Mouse (Mus musculus): ENCODE data around the gene Kifc3. TPM values are rescaled to one million over a fixed set of nuclear protein-coding genes. Genes with fewer than 3 reads are reported as not detected.
A peak's percentile ranks its signal among the peaks of the same experiment; 100 is the strongest.

Gene Kifc3
- polyA plus RNA-seq (2011; ENCODE audit: insufficient read depth, insufficient read length, low replicate concordance, missing spikeins): 1.5 and 2.7 TPM in 2 replicates

- TF ChIP-seq POLR2A (IDR thresholded peaks at IDR 0.05; ENCODE audit: borderline replicate concordance, control insufficient read depth, low read depth, low read length) (no peak), CTCF (IDR thresholded peaks at IDR 0.05; ENCODE audit: control insufficient read depth, insufficient read depth, low read length) (no peak)
- H3K4me3 ChIP-seq (replicated peaks; ENCODE audit: control insufficient read depth, low read depth, low read length): no peak within 1 kb of the TSS
- no peaks in the 10 kb centered on the region for H3K4me1 ChIP-seq (ENCODE audit: control insufficient read depth, insufficient read depth, low read length)
- H3K27ac ChIP-seq (ENCODE audit: control insufficient read depth, insufficient read depth, low read depth, low read length, poor library complexity): no peak within 1 kb of the TSS
- 84% methylated on average over 14 of the region's 14 CpGs for WGBS
Observed at GRCm38 (mm10) chr8:95202649-95203275, at the start of gene Kifc3. Kifc3 (minus strand) TSS chr8:95202812.

DNA sequence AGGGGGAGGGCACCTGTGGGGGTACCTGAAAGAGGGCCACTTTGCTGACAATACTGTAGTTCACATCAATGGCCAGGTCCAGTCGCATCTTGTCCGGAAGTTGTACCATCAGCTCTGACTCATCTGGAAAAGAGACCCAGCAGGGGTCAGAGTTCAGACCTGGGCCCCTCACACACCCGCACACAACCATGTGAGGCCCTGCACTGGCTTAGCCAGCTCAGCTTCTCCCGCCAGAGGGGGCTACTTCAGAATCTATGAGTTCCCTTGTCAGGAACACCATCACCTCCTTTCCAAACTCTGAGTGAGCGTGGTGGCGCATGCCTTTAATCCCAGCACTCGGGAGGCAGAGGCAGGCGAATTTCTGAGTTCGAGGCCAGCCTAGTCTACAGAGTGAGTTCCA lies 49.4 kb upstream of the Kifc3 start:
- TF ChIP-seq CTCF (IDR thresholded peaks at IDR 0.05; ENCODE audit: control insufficient read depth, insufficient read depth, low read length): no peak
- TF ChIP-seq POLR2A (IDR thresholded peaks at IDR 0.05; ENCODE audit: borderline replicate concordance, control insufficient read depth, low read depth, low read length): no peak
- Histone ChIP-seq H3K4me3 (replicated peaks; ENCODE audit: control insufficient read depth, low read depth, low read length) (no peak overlapping the region), H3K27ac (ENCODE audit: control insufficient read depth, insufficient read depth, low read depth, low read length, poor library complexity) (no peak overlapping the region; the same call in 1 of the 2 replicates), H3K4me1 (ENCODE audit: control insufficient read depth, insufficient read depth, low read length) (no peaks in the 10 kb centered on the region)
- WGBS: 77% methylated on average over 9 of the region's 9 CpGs

DNA sequence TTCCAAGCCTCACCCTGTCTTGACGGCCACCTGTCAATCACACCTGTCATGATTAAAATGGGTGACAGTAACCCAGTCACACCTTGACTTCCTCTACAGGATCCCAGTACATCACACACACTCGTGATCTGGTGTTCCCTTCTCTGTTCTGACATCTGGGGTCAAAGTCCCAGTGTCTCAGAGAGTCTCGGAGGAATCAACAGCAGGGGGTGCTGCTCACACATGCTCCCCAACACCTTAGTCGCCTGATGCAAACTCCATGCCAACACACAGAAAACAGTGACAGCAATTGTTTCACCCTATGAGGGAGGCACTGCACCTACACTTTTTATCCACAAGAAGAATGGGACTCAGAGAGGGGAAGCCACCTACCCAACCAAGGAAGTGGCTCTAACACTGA lies 47.2 kb upstream of the Kifc3 start:
- H3K4me3 ChIP-seq (replicated peaks; ENCODE audit: control insufficient read depth, low read depth, low read length): no peak overlapping the region
- TF ChIP-seq CTCF (IDR thresholded peaks at IDR 0.05; ENCODE audit: control insufficient read depth, insufficient read depth, low read length): peak; percentile 47
- no peak for TF ChIP-seq POLR2A (IDR thresholded peaks at IDR 0.05; ENCODE audit: borderline replicate concordance, control insufficient read depth, low read depth, low read length)
- no peak overlapping the region for H3K27ac ChIP-seq (ENCODE audit: control insufficient read depth, insufficient read depth, low read depth, low read length, poor library complexity)
- WGBS: 31% methylated on average over 4 of the region's 4 CpGs
- peaks cover 2% of the 10 kb centered on the region for H3K4me1 ChIP-seq (ENCODE audit: control insufficient read depth, insufficient read depth, low read length)

GRCm38 (mm10) chr8:95247277-95247676 lies 44.7 kb upstream of the Kifc3 start:
- Histone ChIP-seq H3K4me1 (ENCODE audit: control insufficient read depth, insufficient read depth, low read length) (peaks cover 2% of the 10 kb centered on the region), H3K27ac (ENCODE audit: control insufficient read depth, insufficient read depth, low read depth, low read length, poor library complexity) (no peak overlapping the region), H3K4me3 (replicated peaks; ENCODE audit: control insufficient read depth, low read depth, low read length) (no peak overlapping the region)
- WGBS: 50% methylated on average over 5 of the region's 5 CpGs
- no peak for TF ChIP-seq POLR2A (IDR thresholded peaks at IDR 0.05; ENCODE audit: borderline replicate concordance, control insufficient read depth, low read depth, low read length)
- TF ChIP-seq CTCF (IDR thresholded peaks at IDR 0.05; ENCODE audit: control insufficient read depth, insufficient read depth, low read length): no peak

DNA sequence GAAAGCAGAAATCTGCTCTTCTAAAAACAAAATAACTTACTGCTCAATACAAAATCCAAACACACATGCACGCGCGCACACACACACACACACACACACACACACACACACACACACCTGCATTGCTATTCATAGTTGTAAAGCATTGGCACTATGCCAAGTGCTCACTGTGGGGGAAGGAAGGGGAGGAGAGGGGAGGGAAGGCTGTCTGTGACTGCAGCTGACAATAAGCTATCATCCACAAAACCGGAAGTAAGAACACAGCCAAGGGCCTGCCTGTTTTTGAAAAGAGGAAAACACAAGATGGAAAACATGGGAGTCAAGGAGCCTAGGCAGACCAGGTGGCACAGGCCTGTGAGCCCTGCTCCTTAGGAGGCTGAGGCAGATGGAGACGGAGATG lies 42.6 kb upstream of the Kifc3 start:
- no peak overlapping the region for H3K27ac ChIP-seq (ENCODE audit: control insufficient read depth, insufficient read depth, low read depth, low read length, poor library complexity)
- H3K4me3 ChIP-seq (replicated peaks; ENCODE audit: control insufficient read depth, low read depth, low read length): no peak overlapping the region
- H3K4me1 ChIP-seq (ENCODE audit: control insufficient read depth, insufficient read depth, low read length): peaks cover 2% of the 10 kb centered on the region
- TF ChIP-seq POLR2A (IDR thresholded peaks at IDR 0.05; ENCODE audit: borderline replicate concordance, control insufficient read depth, low read depth, low read length): no peak
- no peak for TF ChIP-seq CTCF (IDR thresholded peaks at IDR 0.05; ENCODE audit: control insufficient read depth, insufficient read depth, low read length)
- 27% methylated on average over 5 of the region's 5 CpGs for WGBS

GRCm38 (mm10) chr8:95243853-95244252 lies 41.2 kb upstream of the Kifc3 start:
- no peak overlapping the region for H3K4me3 ChIP-seq (replicated peaks; ENCODE audit: control insufficient read depth, low read depth, low read length)
- peaks cover 2% of the 10 kb centered on the region for H3K4me1 ChIP-seq (ENCODE audit: control insufficient read depth, insufficient read depth, low read length)
- 80% methylated on average over 4 of the region's 4 CpGs for WGBS
- TF ChIP-seq POLR2A (IDR thresholded peaks at IDR 0.05; ENCODE audit: borderline replicate concordance, control insufficient read depth, low read depth, low read length) (no peak), CTCF (IDR thresholded peaks at IDR 0.05; ENCODE audit: control insufficient read depth, insufficient read depth, low read length) (no peak)
- no peak overlapping the region for H3K27ac ChIP-seq (ENCODE audit: control insufficient read depth, insufficient read depth, low read depth, low read length, poor library complexity)

DNA sequence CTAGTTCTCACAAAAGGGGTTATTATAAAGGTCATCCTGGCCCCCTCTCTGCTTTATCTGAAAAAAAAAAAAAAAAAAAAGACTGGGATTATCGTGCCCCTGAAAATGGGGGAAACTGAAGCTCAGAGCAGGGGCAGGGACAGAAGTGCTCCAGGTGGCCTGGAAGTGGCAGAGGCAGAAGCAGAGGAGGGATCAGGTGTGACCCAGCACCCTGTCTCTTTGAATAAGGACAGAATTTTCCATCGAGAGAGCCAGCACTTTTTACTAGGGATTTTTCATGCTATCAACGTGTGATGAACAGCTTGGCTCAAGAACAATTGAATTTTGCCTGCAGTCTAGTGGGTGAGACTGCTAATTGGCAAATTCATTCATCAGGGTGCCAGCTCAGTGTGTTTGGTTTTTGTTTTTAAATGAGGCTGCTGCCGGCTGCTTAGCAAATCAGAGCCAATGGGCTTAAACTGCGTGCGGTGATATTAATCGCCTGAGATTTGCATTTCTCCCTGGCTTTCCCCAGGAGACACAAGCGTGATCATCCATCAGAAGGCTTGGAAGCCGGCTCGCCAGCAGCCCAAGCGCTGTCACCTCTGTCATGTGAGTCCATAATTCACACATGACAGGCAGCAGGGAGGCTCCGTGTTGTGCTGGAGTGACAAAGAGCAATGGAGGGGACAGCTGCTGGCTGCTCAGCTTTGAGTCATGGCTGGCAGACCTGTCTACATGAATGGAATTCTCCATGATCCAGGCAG lies 40.4 kb upstream of the Kifc3 start:
- no peak overlapping the region for H3K27ac ChIP-seq (ENCODE audit: control insufficient read depth, insufficient read depth, low read depth, low read length, poor library complexity)
- H3K4me1 ChIP-seq (ENCODE audit: control insufficient read depth, insufficient read depth, low read length): peaks cover 2% of the 10 kb centered on the region
- 83% methylated on average over 12 of the region's 12 CpGs for WGBS
- no peak overlapping the region for H3K4me3 ChIP-seq (replicated peaks; ENCODE audit: control insufficient read depth, low read depth, low read length)
- no peak for TF ChIP-seq CTCF (IDR thresholded peaks at IDR 0.05; ENCODE audit: control insufficient read depth, insufficient read depth, low read length)
- no peak for TF ChIP-seq POLR2A (IDR thresholded peaks at IDR 0.05; ENCODE audit: borderline replicate concordance, control insufficient read depth, low read depth, low read length)

DNA sequence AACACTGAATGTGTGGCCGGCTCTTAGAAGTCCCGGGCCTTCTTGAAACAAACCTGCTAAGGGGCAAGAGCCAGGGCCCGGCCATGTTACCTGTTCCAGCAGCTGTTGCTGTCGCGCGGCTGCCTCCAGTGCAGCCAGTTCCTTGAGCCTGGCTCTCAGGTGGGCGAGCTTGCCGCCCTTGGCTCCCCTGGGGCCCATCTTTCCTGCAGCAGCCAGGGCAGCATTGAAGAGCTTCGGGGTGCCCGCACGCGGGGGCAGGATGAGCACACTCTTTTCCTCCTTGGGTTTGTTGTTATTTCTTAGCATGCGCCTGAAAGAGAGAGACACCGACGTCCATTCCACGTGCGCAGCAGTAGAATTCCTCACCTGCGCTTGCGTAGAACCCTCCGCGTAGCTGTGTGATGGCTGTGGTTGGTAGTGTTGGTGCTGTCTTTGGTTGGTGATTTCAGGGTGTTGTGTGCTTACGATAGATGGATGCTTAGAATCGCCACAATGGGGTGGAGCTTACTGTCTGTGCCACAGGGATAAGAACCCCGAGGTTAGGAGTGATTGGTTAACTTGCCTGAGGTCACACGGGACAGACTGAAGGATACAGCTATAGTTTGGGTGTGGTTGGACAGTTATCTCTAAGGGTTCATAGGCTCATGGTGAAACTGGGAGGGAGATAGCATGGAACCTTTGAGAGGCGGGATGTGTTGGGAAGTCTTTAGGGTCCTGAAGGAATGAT lies 39.6 kb upstream of the Kifc3 start:
- TF ChIP-seq CTCF (IDR thresholded peaks at IDR 0.05; ENCODE audit: control insufficient read depth, insufficient read depth, low read length) (no peak), POLR2A (IDR thresholded peaks at IDR 0.05; ENCODE audit: borderline replicate concordance, control insufficient read depth, low read depth, low read length) (no peak)
- H3K27ac ChIP-seq (ENCODE audit: control insufficient read depth, insufficient read depth, low read depth, low read length, poor library complexity): no peak overlapping the region
- 84% methylated on average over 26 of the region's 26 CpGs for WGBS

More for the DNA sequence above, 39.6 kb upstream of the Kifc3 start:
- Histone ChIP-seq H3K4me1 (ENCODE audit: control insufficient read depth, insufficient read depth, low read length) (peaks cover 2% of the 10 kb centered on the region), H3K4me3 (replicated peaks; ENCODE audit: control insufficient read depth, low read depth, low read length) (no peak overlapping the region)
